Mouse (Mus musculus) layer of hippocampus, adult 8-10 months (tissue): Measurements from ENCODE around the gene Ctdnep1. TPM values are rescaled to one million over a fixed set of nuclear protein-coding genes. Genes with fewer than 3 reads are reported as not detected.
"Not testable (repeated sequence)": the region's sequence is repeated elsewhere in the genome, so short reads cannot be mapped to it uniquely, and the experiment has no call there.

Experiments
- DNase-seq, 2 experiments: peaks; one replicate each; pipeline ENCODE4 v3.0.0; 2022; ENCODE audit warnings: low spot score in 2 of 2
- total RNA-seq, 4 experiments: library from RNA; stranded (reverse); gene quantifications; 2 replicates each; pipeline ENCODE4 v1.2.4; 2022

Ctdnep1 gene
- total RNA-seq, 4 experiments from 2014 or later: 108 to 123 (median 119) TPM

DNA sequence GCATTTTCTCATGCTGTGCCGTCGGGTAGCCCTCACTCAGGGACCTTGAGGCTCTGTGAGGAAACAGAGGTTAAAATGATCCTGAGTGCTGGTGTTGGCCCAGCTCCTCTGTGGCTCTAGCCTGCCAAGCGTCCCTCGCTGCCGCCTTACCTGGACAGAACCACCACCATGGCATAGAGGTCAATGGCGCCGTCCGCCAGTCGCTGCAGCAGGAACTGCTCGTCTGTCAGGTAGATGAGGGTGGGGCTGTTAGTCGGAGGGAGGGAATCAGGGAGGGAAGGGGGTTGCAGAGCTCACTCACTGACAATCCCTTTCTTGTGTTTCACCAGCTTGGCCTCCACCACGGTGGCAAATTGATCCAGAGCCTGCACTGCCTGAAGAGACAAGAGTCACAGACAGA is 29.6 kb downstream of the Ctdnep1 start:
- DNase-seq: no peak

DNA sequence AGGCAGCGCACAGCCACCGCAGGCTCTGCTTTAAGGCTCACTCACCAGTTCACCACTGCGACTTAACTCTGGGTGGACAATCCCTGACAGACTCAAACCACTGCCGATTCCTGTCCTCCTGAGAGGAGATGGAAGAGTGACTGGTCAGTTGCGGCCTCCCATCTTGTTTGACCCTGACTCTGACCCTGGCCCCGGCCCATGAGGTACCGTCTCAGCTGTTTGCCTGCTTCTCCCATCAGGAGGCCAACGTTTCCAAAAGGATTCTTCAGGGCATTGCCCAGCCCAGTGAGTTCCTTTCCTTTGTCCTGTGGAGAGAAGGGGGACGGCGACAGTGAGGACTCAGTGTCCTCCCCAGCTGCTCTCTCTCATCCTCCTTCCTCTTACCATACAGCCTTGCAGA is 30.0 kb downstream of the Ctdnep1 start:
- no peak for DNase-seq

DNA sequence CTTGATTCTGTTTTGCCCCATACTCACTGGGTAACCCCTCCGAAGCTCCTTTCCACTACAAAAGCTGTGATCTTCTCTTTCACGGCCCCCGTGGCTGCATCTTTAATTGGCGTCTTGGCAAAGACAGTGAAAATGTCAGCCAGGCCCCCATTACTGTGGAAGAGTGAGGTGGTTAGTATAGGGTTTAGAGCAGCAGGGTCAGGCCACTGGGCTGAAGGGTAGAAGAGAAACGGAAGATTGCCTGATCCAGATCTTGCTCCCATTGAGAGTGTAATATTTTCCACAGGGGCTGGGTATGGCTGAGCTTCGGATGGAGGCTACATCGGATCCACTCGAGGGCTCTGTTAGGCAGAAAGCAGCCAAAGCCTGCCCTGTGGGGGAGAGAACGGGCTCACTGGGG is 32.0 kb downstream of the Ctdnep1 start:
- DNase-seq: no peak

DNA sequence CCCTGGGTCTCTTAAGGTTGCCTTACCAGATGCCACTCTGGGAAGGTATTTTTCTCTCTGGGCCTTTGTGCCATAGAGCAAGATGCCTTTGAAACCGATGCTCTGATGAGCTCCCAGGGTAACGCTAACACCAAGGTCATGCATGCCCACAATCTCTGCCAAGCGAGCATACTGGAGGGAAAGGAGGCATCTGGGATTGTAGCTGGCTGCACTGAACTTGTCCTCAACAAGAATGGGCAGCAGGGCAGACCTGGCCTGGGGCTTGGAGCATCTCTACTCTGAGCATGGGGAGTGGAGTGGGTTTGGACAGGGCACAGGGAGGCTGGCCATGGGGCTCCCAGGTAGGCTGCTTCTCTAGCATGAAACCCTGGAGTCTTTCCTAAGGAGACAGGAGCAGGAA is 32.5 kb downstream of the Ctdnep1 start:
- DNase-seq: no peak

DNA sequence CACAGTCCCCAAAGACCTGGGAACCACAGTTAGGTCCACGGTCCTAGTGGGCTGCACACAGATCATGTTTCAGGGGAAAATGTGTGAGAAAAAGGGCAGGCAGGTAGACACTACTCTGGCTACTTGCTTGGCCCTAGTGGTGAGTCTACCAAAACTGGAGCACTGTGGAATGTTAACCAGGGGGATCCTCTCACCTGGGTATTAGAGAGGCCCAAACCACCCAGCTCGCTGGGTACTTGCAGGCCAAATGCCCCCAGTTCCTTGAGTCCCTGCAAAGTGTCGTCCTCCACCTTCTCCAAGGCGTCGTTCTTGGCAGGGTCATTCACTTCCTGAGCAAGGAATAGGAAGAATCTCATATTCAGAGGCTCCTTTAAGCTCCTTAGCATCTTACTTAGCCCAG is 33.1 kb downstream of the Ctdnep1 start:
- DNase-seq: no peak

DNA sequence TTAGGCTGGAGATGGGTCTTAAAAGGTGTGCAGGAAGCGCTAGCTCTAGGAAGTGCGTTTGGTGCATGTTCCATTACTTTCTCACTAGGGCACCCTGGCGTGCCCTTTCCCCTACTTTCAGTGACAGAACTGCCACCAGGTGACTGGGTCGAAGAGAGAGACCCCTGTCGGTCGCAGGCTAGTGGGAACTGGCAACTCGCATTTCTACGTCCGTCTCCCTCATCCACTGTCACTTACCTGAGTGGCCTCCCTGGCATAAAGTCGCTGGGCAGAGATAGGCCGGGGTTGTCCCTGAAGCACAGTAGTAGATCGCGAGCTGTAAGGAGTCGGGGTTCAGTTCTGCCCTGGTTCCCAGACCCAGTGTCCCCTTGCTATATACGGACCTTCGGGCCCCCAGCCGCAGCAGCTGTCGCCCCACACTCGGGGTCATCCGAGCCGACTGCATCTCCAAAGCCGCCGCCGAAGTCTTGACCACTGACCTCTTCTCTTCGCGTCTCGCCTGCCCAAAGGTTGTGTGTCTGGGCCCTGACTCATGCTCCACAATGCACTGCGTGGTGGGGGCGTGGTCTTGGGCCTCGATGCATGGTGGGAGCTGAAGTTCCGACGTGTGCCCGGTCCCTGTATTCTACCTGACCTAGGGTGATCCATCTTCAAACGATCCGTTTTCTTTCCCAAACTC is 34.1 kb downstream of the Ctdnep1 start, which contains the start of gene Acadvl:
Gene Acadvl, minus strand, starts transcription at position 532 of the 679 bp plus-strand sequence.
- DNase-seq: peak; percentile 79 to 82

DNA sequence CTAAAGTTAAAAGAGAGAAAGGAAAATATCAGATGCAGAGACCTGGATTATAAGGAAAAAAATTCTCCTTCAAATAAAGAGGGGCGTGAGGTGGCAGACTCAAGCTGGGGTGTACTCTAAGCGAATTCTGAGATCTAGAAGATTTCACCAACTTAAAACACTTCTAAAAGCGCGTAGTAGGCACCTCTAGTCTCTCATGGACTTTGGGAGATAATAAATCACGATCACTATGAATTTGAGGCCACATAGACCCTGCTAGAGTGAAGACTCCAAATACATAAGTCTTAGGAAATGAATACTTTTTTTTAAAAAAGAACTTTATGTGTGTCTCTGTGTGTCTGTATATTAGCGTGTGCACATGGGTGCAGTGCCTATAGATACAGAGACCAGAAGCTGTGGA is 34.7 kb downstream of the Ctdnep1 start:
- no peak for DNase-seq

DNA sequence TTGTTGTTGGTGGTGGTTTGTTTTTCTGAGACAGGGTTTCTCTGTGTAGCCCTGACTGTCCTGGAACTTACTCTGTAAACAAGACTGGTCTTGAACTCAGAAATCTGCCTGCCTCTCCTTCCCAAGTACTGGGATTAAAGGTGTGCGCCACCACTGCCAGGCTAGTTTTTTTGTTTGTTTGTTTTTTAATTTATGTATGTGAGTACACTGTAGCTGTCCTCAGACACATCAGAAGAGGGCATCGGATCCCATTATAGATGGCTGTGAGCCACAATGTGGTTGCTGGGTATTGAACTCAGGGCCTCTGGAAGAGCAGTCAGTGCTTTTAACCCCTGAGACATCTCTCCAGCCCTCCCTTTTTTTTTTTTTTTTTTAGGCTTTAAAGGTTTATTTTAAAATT is 35.2 kb downstream of the Ctdnep1 start:
- not testable (repeated sequence) for DNase-seq

DNA sequence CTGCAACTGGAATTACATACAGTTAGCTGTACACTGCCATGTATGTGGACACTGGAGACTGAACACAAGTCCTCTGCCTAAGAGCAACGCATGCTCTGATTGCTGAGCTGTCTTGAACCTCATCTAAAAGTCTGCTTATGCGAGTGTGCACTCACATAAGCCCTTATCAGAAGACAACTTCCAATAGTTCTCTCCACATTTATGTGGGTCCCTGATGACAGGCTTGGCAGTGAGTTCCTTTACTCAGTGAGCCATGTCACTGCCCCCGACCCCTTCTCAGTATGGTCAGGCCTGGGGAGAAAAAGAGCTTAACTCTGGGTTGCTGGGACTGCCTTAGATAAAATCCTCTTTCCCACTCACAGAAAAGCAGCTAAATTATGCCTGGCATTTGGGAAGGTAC is 35.7 kb downstream of the Ctdnep1 start, which contains the start of gene Dlg4:
Gene Dlg4, plus strand, starts transcription at position 274 of the 400 bp plus-strand sequence.
- no peak for DNase-seq

DNA sequence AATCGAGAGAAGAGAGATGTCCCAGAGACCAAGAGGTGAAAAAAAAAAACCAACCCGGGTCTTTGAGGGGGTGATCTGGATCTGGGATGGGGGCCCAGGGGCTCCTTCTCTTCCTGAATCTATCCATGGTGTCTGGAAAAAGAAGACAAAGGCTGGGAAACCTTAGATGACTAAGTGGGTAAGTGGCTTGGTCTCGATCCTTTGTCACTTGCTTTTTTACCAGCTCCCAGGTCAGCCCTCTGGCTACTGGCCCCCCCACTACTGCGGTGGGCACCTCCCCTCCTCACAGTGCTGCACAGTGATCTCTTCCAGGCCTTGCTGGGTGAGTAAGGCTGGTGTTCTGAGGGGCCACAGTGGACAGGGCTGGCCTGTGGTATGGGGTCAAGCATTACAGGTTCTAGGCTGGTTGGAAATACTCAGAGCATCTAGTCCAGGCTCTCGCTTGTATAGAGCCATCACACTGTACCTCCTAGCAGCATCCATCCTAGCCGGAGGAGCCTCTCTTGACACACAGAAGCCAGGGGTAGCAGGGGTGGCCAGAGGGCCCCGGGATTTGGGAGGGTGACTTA is 36.3 kb downstream of the Ctdnep1 start:
- no peak for DNase-seq

DNA sequence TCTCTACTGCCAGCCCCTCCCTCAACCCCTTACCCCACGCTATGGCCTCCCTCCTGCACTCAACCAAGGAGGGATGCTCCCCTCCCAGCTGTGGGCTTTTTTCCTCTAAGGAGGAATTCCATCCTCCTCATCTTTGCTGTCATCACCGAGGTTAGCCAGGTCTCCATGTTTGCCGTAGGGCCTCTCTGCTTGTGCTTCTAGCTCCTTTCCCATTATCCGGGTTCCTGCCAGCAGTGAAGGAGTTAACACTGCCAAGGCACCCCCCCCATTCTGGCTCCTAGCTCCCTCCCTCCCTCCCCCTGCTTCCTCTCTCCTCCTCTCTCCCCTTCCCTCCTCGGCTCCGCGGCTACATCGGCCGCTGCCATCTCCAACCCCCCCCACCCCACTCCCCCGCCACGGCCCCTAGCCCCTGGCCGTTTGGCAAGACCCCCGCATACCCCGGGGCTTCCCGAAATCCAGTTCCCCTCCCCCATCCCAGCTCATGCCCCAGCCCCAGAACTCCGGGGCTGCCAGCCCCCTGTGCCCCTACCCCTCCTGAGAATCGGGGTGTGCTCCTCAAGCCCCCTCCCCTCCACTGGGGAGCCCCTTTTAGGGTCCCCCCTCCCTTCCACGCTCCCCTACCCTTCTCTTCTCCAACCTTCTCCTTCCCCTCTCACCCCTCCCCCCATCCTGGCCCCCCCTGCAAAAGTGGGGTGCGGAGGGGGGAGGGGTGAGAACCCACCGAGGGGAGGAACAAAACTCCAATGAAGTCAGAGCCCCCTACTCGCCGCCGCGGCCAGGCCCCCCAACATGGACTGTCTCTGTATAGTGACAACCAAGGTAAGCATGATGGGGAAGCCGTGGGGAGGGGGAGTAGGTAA is 37.4 kb downstream of the Ctdnep1 start:
- DNase-seq: peak in 1 of 2 experiments; percentile 56

DNA sequence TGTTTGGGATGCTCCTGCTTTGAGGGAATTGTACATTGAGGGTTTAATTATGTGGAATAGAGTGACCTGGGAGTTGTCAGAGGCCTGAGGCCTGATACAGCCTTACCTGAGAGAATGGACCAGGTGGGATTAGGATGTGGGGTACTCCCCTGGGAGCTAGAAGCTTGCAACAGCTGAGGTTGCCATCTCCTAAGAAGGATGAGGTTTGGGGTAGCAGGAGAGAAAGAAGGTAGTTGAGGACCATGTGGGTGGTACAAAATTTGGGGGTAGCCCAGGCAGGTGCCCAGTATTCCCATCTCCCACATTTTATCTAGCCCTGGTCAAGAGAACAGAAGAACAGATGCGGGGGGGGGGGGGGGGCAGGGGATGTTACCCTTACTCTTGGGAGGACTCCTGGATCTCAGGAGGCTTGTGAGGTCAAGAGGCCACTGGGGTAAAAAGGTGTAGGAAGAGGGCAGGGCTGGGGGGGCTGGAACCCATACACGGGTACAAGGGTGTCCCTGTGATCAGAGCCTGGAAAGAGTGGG is 38.6 kb downstream of the Ctdnep1 start:
- DNase-seq: no peak

DNA sequence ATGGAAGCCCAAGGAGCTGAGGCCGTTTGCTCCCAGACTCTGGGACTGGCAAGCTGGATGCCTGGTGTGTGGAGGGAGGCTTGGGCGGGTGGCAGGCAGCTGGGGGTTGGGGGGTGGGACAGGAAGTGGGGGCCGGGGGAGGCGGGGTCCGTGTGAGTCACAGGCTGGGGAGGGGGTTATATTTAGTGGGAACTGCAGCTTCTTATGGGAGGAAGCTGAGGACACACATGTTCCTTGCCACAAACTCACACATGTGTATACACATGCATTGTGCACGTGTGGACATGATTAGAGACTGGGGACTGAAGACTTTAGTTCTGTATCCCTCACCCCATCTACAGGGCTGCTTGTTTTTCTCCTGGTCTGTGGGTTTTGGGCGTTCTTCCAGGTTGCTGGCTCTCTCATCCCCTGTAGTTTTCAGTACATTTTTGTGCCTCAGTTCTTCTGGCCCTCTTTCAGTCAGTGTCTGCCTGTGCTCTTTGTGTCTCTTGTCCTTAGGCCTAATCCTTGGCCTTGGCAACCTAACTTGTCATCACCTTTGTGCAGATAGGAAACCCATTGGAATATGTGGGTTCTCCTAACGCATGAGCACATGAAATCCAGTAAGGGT is 39.2 kb downstream of the Ctdnep1 start:
- DNase-seq: no peak

DNA sequence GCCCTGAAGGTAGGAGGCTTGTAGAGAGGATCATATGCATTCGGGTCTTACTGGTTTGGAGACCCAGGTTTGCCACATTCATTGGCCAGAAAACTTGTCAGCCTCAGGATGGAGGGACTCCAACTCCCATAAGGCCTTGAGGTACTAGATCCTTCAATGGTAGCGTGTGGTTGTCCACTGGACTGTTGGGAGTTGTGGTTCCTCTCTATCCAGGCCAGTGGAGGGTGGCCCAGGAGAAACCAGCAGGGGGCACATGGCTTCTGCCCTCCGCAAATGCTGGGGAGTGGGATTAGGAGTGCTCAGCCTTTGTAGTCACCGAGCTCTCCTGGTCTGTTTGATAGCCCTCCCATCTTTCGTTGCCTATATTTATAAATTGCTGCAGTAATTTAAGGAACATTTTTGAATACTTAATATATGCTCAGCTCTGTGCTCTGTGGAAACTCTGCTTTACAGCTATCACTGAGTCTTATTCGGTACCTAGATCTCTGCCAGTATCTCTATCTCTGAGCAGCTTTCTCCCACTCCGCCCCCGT is 39.8 kb downstream of the Ctdnep1 start:
- peak; percentile 73 to 84 for DNase-seq

DNA sequence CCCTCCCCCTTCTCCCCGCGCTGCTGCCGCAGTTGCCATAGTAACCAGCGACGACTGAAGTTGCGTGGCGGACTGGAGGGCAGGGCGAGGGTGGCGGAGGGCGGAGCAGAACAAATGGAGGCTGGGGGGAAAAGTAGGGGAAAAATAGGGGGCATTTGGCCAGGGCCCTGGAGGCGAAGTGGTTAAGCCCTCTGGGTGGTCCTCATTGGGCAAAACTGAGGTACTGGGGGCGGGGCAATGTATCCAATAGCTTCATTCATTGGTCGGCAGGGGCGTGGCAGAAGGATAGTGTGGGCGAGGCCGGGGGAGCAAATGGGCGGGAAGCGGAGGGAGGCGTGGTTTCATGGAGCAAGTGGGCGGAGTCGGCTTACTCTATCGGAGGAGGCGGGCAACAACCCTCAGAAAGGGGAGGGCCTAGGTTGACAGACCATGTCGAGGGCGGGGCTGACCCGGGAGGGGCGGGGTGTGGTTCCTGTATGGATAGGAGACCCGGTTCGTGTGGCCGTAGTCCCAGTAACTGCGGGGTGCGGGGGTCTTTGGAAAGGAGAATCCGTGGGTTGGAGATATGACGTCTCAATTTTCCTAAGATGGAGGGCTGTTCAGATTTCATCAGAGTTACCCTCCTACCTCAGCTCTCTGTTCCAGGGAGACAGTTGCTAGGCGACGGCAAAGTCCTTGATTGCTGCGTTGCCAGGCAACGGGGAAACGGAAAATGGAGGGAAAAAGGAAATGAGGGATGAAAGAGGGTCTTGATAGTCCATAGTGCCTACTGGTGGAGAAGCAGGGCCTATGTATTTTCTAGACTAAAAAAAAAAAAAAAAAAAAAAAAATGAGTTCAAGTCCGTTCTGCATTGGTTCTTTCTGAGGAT is 40.5 kb downstream of the Ctdnep1 start:
- DNase-seq: peak; percentile 98

DNA sequence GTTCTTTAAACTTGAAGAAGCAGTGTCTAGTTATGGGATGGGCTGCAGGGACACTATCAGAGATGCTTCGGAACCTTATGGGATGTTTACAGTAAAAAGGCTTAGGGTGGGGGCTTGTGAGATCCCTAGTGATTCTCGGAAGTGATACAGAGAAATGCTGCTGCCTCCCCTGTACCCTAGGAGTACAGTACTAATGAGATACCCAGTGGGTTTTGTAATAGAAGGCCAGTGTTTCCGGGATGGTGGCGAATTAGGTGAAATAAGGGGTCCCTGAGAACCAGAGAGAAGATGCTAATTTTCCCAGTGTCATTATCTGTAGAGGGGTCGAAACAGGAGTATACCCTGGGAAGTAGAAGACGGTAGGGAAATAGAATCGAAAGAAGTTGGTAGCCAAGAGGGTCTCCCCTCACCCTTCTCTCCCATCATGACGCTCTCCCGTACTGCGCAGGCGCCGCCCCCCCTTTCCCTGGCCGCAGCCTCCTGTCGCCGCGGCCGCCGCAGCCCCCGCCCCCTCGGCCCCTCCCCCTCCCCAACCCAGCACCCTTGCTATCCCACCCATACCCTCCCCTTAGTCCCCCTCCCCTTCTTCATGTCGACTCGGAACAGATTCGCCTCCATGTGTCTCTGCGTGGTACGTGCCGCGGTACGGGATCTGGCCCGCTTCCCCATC is 42.7 kb downstream of the Ctdnep1 start:
- DNase-seq: no peak

DNA sequence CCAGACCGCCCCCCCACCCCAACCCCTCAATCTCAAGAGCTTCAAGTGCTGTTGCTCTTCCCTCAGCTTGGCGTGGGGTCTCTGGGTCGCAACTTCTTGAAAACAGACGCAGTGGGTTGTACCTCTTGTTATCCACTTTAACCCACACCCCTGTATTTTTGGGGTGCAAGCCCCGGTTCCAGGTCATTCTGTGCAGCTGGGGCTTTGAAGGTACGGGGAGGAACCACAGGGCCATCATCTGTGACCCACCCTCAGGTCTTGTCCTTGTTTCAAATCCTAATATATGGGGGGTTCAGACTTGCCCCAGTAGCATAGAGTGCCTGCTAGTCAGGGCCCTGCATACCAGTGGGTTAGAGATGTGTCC is 43.2 kb downstream of the Ctdnep1 start:
- no peak for DNase-seq

DNA sequence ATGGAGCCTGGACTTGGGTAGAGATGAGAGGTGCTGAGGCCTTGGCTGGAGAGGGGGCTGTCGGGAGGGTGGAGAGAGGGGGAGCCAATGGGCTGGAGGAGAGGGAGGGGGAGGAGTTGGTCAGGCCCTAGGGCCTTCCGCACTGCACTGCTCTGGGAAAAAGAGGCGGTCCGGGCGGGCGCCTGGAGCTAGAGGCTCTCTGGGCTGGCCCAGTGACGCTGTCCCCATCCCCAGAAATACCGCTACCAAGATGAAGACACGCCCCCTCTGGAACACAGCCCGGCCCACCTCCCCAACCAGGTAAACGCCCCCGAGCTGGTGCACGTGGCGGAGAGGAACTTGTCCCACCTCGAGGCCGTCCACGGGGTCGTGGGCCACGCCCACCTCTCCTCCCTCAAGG is 45.7 kb downstream of the Ctdnep1 start:
- DNase-seq: no peak

DNA sequence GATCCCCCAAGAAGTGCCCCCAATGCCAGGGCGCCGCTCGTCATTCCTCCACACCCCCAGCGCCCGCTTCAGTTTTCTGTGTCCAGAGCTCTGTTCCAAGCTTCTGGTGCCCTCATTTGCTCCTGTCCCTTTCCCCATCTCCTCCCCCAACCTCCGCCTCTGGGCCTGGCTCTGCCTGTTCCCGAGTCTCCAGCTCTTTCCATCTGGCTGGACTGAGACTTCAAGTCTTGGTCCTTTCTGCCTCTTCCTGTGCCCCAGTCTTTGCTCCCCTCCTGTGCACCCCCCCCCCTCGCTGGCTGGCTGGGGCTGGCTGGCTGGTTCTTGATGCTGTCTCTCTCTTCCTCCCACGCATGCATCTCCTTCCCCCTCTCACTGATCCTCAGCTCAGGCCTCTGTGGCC is 46.4 kb downstream of the Ctdnep1 start:
- no peak for DNase-seq
